Mouse (Mus musculus) embryonic fibroblast, embryonic 13.5 days (primary cell): ENCODE data around the gene Hipk1. TPM values are rescaled to one million over a fixed set of nuclear protein-coding genes. Genes with fewer than 3 reads are reported as not detected.
"Not testable (repeated sequence)": the region's sequence is repeated elsewhere in the genome, so short reads cannot be mapped to it uniquely, and the experiment has no call there.

Experiments used
- H3K27ac ChIP-seq: 2 replicates; pipeline ENCODE4 v1.5.1; 2012; ENCODE audit warnings: low read length, control low read depth, inconsistent platforms; ENCODE audit not compliant: insufficient read depth
- H3K4me1 ChIP-seq: 2 replicates; pipeline ENCODE4 v1.6.1; 2011; ENCODE audit warnings: low read length; ENCODE audit not compliant: control insufficient read depth, insufficient read depth
- H3K4me3 ChIP-seq: 2 replicates; pipeline ENCODE4 v1.5.1; 2011; ENCODE audit warnings: mild to moderate bottlenecking, control low read depth, low read length; ENCODE audit not compliant: insufficient read depth
- CTCF ChIP-seq: IDR thresholded peaks from 2 replicates; pipeline ENCODE4 v1.5.1; 2011; ENCODE audit warnings: mild to moderate bottlenecking, control low read depth, low read length, moderate library complexity, borderline replicate concordance; ENCODE audit not compliant: insufficient read depth
- POLR2A ChIP-seq: IDR thresholded peaks from 2 replicates; pipeline ENCODE4 v1.6.1; 2011; ENCODE audit warnings: low read depth, mild to moderate bottlenecking, control low read depth, low read length, moderate library complexity
- polyA plus RNA-seq: library from polyadenylated mRNA; stranded (reverse); fragments of >200 nt; gene quantifications from 2 replicates; pipeline ENCODE4 v1.2.4, GENCODE M21; 2011; ENCODE audit warnings: low read depth; ENCODE audit not compliant: missing spikeins, insufficient read length

The Hipk1 gene
- 53.1 and 56.2 TPM in 2 replicates for polyA plus RNA-seq

DNA sequence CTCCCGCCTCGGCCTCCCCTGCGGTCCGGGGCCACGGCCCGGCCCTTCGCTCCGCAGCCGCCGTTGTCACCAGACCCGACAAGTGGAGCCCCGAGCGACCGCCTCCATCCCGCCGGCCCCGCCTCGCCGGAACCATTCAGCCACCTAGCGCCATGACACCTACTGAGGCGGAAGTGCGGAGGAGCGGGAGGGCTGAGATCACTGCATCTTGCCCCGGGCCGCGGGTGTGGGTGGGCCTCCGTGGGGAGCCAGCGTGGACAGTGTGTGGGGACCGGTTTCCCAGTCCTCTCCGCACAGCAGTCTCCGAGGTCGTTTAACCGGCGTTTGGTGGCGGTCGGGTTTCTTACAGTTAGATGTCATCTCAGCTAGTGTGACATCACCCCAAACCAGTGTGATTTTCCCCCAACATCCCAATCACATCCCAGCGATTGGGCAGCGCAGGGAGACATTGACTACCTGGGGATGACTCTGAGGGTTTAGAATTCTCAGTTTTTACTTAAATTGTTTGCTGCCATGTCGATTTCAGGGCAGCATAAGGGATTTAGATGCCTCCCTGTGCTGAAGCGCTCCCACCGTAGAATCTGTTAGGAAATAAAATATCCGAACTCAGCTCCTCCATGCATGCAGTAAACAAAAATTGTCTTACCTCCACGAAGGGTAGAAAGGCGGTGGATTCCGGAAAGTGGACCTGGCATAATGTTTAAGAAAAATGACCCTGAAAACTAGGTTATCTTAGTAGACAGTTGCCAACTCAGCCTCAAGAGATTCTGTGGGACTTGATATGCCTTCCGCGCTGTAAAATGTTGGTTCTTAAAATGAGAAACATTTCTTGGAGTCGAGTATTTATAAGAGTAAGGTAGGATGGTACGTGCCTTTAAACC, at the start of gene Hipk1:
Gene Hipk1, minus strand, starts transcription at position 334 of the 881 bp plus-strand sequence.
- H3K27ac ChIP-seq = peak within 1 kb of the TSS; percentile 48
- peak within 1 kb of the TSS; percentile 68 for H3K4me3 ChIP-seq
- peaks cover 4% of the 10 kb centered on the region; the same call in 1 of the 2 replicates for H3K4me1 ChIP-seq
- TF ChIP-seq CTCF (no peak), POLR2A (peak; percentile 87)

GRCm38 (mm10) chr3:103840946-103841345, 49.6 kb upstream of the Hipk1 start:
- H3K4me3 ChIP-seq, H3K27ac ChIP-seq, H3K4me1 ChIP-seq: not testable (repeated sequence)

DNA sequence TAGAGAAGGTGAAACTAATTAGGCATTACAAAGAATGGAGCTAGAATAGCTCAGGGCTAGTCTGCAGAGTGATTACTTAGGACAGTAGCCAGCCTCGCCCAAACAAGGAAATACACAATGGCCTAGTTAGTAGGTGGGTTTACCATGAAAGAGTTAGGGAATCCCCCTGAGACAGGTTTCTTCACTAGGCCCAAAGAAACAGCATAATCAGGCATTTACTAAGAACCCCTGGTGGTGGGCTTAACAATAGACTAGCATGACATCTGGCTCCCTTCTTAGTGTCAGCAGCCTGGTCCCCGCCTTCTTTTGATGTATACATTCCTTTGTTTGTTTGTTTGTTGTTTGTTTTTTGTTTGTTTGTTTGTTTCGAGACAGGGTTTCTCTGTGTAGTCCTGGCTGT, 48.8 kb upstream of the Hipk1 start:
- not testable (repeated sequence) for H3K27ac ChIP-seq, H3K4me3 ChIP-seq, H3K4me1 ChIP-seq

DNA sequence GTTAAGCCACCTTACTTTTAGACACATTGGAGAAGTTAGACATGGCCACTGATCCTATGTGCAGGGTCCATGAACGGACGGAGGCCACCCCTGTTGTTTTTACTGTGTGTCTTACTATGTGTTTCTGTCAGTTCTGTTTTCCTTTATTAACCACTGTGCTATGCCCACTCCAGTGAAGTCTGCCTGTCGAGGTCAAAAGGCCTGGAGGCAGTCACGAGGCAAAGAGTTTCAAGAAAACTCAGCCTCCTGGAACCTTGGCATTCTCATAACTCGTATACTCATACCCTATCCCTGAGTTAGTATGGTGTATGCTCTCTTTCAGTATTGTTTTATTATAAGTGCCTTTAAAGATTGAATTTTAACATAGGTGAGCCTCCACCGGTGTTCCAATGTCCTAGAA, 48.3 kb upstream of the Hipk1 start:
- TF ChIP-seq CTCF (no peak), POLR2A (no peak)
- no peak overlapping the region for H3K27ac ChIP-seq

GRCm38 (mm10) chr3:103836453-103836852, 45.1 kb upstream of the Hipk1 start:
- peaks cover 5% of the 10 kb centered on the region for H3K4me1 ChIP-seq
- H3K4me3 ChIP-seq = no peak overlapping the region
- TF ChIP-seq POLR2A = no peak

More for the DNA sequence above, 48.3 kb upstream of the Hipk1 start:
- Histone ChIP-seq H3K4me1 (no peaks in the 10 kb centered on the region), H3K4me3 (no peak overlapping the region)

DNA sequence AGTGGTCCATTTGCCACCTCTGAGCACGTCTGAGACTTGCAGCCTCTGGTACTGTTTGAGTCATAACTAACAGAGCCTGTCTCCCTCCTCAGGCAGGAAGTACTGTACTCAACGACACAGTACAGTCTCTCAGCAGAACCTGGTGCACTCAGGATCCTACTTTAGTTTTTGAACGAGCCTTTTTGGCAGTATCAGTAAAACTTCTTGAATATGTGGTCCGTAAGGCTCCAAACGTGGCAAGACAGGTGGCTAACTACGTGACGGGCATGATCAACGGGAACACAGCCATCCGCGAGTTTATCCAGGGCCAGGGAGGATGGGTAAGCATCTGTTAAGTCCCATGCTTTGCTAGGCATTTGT, 44.6 kb upstream of the Hipk1 start:
- H3K4me1 ChIP-seq = peaks cover 8% of the 10 kb centered on the region
- H3K4me3 ChIP-seq = no peak overlapping the region
- TF ChIP-seq POLR2A (no peak), CTCF (no peak)
- no peak overlapping the region for H3K27ac ChIP-seq

More at GRCm38 (mm10) chr3:103836453-103836852, 45.1 kb upstream of the Hipk1 start:
- H3K27ac ChIP-seq = no peak overlapping the region

- H3K27ac ChIP-seq = no peak overlapping the region
- peaks cover 9% of the 10 kb centered on the region for H3K4me1 ChIP-seq
- TF ChIP-seq POLR2A = no peak
- TF ChIP-seq CTCF = no peak
- no peak overlapping the region for H3K4me3 ChIP-seq
These were observed 44.0 kb upstream of the Hipk1 start for GRCm38 (mm10) chr3:103835272-103835950.

DNA sequence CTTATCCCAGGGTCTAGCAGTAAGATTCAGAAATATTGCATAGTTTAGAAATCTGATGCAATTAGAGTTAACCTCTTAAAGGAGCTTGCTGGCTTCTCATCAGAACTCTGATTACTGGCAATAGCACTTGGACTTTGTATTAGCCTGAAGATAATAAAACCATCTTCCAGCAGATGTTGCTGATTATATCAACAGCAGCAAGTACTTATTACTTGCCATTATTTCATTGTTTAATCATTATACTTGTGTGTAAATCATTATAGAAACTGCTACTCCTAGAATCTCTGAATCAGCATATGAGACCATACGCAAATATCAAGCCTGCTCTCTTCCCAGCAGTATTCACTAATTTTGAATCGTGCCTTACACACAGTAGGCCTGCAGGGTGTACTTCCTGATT, 42.6 kb upstream of the Hipk1 start:
- Histone ChIP-seq H3K4me3 (no peak overlapping the region), H3K4me1 (peaks cover 12% of the 10 kb centered on the region), H3K27ac (no peak overlapping the region)
- TF ChIP-seq POLR2A (no peak), CTCF (no peak)

GRCm38 (mm10) chr3:103832426-103832825, 41.1 kb upstream of the Hipk1 start, which contains the start of gene Bcl2l15:
Gene Bcl2l15 (plus strand): TSS chr3:103832601.
- H3K4me1 ChIP-seq = peaks cover 12% of the 10 kb centered on the region
- TF ChIP-seq POLR2A = no peak
- TF ChIP-seq CTCF = no peak
- H3K4me3 ChIP-seq = no peak within 1 kb of the TSS
- no peak within 1 kb of the TSS; the same call in 1 of the 2 replicates for H3K27ac ChIP-seq

- Histone ChIP-seq H3K27ac (peak overlapping the region; percentile 42; the same call in 1 of the 2 replicates), H3K4me3 (no peak overlapping the region), H3K4me1 (peaks cover 12% of the 10 kb centered on the region)
- TF ChIP-seq POLR2A (no peak), CTCF (no peak)
These were observed 39.8 kb upstream of the Hipk1 start for GRCm38 (mm10) chr3:103831146-103831545.

- peaks cover 12% of the 10 kb centered on the region for H3K4me1 ChIP-seq
- H3K4me3 ChIP-seq = not testable (repeated sequence)
These were observed 39.3 kb upstream of the Hipk1 start for GRCm38 (mm10) chr3:103830681-103831080.

More at GRCm38 (mm10) chr3:103830681-103831080, 39.3 kb upstream of the Hipk1 start:
- H3K27ac ChIP-seq = peak overlapping the region; percentile 78
